Mouse (Mus musculus): Measurements from ENCODE around the gene Acly. TPM values are rescaled to one million over a fixed set of nuclear protein-coding genes. Genes with fewer than 3 reads are reported as not detected.

Acly gene
- total RNA-seq (2018; cell fraction: chromatin; rRNA removed): 100 to 1,000 TPM in 17 of 26 experiments, 10 to 100 TPM in 9; 46.4 to 178 (median 118) TPM
- total RNA-seq (2018; cell fraction: cytosol; rRNA removed): 100 to 1,000 TPM in 7 of 26 experiments, 10 to 100 TPM in 19; 65.0 to 112 (median 90.5) TPM
- total RNA-seq (2018; cell fraction: nucleus; rRNA removed): 100 to 1,000 TPM in 3 of 26 experiments, 10 to 100 TPM in 23; 46.9 to 156 (median 84.4) TPM
- 70.4 to 111 TPM (median 89.5 TPM) in 3 replicates for polyA plus RNA-seq (2018)

- H3K36me3 ChIP-seq (ENCODE audit: inconsistent target): peaks cover 10% of the 10 kb centered on the region; the same call in 1 of the 2 replicates
- peak within 1 kb of the TSS; percentile 91 for H3K4me3 ChIP-seq (ENCODE audit: inconsistent target)
- H3K27ac ChIP-seq: peak within 1 kb of the TSS; percentile 89
- 2% methylated on average over 54 of the region's 54 CpGs for WGBS (ENCODE audit: missing documents)
- peaks cover 46% of the 10 kb centered on the region for H3K79me2 ChIP-seq (ENCODE audit: inconsistent target)
These were observed at the start of gene Acly for GRCm38 (mm10) chr11:100527458-100528374. Gene Acly (minus strand): TSS chr11:100528000.

- Histone ChIP-seq H3K4me3 (ENCODE audit: inconsistent target) (no peak overlapping the region), H3K27ac (no peak overlapping the region), H3K36me3 (ENCODE audit: inconsistent target) (peaks cover 19% of the 10 kb centered on the region), H3K79me2 (ENCODE audit: inconsistent target) (peaks cover 47% of the 10 kb centered on the region; the same call in 1 of the 2 replicates)
- WGBS (ENCODE audit: missing documents): 91% methylated on average over 21 of the region's 21 CpGs
These were observed 48.5 kb upstream of the Acly start for GRCm38 (mm10) chr11:100576256-100576655.

GRCm38 (mm10) chr11:100575484-100575855, 47.7 kb upstream of the Acly start:
- peak overlapping the region; percentile 84 for H3K27ac ChIP-seq
- H3K4me3 ChIP-seq (ENCODE audit: inconsistent target): peak overlapping the region; percentile 73
- peaks cover 42% of the 10 kb centered on the region; the same call in 1 of the 2 replicates for H3K79me2 ChIP-seq (ENCODE audit: inconsistent target)
- WGBS (ENCODE audit: missing documents): 63% methylated on average over 2 of the region's 2 CpGs
- peaks cover 13% of the 10 kb centered on the region for H3K36me3 ChIP-seq (ENCODE audit: inconsistent target)

GRCm38 (mm10) chr11:100574708-100575483, 47.1 kb upstream of the Acly start, which contains the start of gene Cnp:
Gene Cnp (plus strand): TSS chr11:100574904.
- H3K79me2 ChIP-seq (ENCODE audit: inconsistent target): peaks cover 42% of the 10 kb centered on the region; the same call in 1 of the 2 replicates
- peak within 1 kb of the TSS; percentile 73 for H3K4me3 ChIP-seq (ENCODE audit: inconsistent target)
- peak within 1 kb of the TSS; percentile 84 for H3K27ac ChIP-seq
- under 1% methylated on average over 47 of the region's 47 CpGs for WGBS (ENCODE audit: missing documents)
- peaks cover 11% of the 10 kb centered on the region for H3K36me3 ChIP-seq (ENCODE audit: inconsistent target)

- Histone ChIP-seq H3K27ac (peak overlapping the region; percentile 35), H3K36me3 (ENCODE audit: inconsistent target) (peaks cover 5% of the 10 kb centered on the region), H3K79me2 (ENCODE audit: inconsistent target) (peaks cover 41% of the 10 kb centered on the region; the same call in 1 of the 2 replicates), H3K4me3 (ENCODE audit: inconsistent target) (no peak overlapping the region; the same call in 1 of the 2 replicates)
- WGBS (ENCODE audit: missing documents): 54% methylated on average over 3 of the region's 3 CpGs
These were observed 46.4 kb upstream of the Acly start for GRCm38 (mm10) chr11:100574188-100574587.

- H3K27ac ChIP-seq: peak overlapping the region; percentile 70
- H3K79me2 ChIP-seq (ENCODE audit: inconsistent target): peaks cover 12% of the 10 kb centered on the region; the same call in 1 of the 2 replicates
- H3K4me3 ChIP-seq (ENCODE audit: inconsistent target): peak overlapping the region; percentile 21
- H3K36me3 ChIP-seq (ENCODE audit: inconsistent target): no peaks in the 10 kb centered on the region
- 7% methylated on average over 16 of the region's 16 CpGs for WGBS (ENCODE audit: missing documents)
These were observed 43.4 kb upstream of the Acly start for GRCm38 (mm10) chr11:100571202-100571567.

- Histone ChIP-seq H3K79me2 (ENCODE audit: inconsistent target) (peaks cover 6% of the 10 kb centered on the region; the same call in 1 of the 2 replicates), H3K27ac (peak overlapping the region; percentile 70), H3K36me3 (ENCODE audit: inconsistent target) (no peaks in the 10 kb centered on the region), H3K4me3 (ENCODE audit: inconsistent target) (peak overlapping the region; percentile 21; the same call in 1 of the 2 replicates)
- WGBS (ENCODE audit: missing documents): 8% methylated on average over 6 of the region's 8 CpGs
These were observed 42.8 kb upstream of the Acly start for GRCm38 (mm10) chr11:100570430-100571201.

GRCm38 (mm10) chr11:100569789-100570188, 42.0 kb upstream of the Acly start:
- no peaks in the 10 kb centered on the region for H3K36me3 ChIP-seq (ENCODE audit: inconsistent target)
- no peak overlapping the region for H3K27ac ChIP-seq
- H3K4me3 ChIP-seq (ENCODE audit: inconsistent target): no peak overlapping the region
- H3K79me2 ChIP-seq (ENCODE audit: inconsistent target): no peaks in the 10 kb centered on the region
- WGBS (ENCODE audit: missing documents): 65% methylated on average over 9 of the region's 9 CpGs

GRCm38 (mm10) chr11:100568692-100569091, 40.9 kb upstream of the Acly start:
- Histone ChIP-seq H3K79me2 (ENCODE audit: inconsistent target) (no peaks in the 10 kb centered on the region), H3K36me3 (ENCODE audit: inconsistent target) (no peaks in the 10 kb centered on the region), H3K27ac (no peak overlapping the region), H3K4me3 (ENCODE audit: inconsistent target) (no peak overlapping the region)
- WGBS (ENCODE audit: missing documents): 94% methylated on average over 8 of the region's 8 CpGs

- WGBS (ENCODE audit: missing documents): 37% methylated on average over 9 of the region's 9 CpGs
- Histone ChIP-seq H3K27ac (no peak overlapping the region), H3K4me3 (ENCODE audit: inconsistent target) (no peak overlapping the region)
These were observed 40.0 kb upstream of the Acly start for GRCm38 (mm10) chr11:100567815-100568245.

GRCm38 (mm10) chr11:100567229-100567628, 39.4 kb upstream of the Acly start:
- H3K4me3 ChIP-seq (ENCODE audit: inconsistent target): no peak overlapping the region
- no peaks in the 10 kb centered on the region for H3K79me2 ChIP-seq (ENCODE audit: inconsistent target)
- WGBS (ENCODE audit: missing documents): 19% methylated on average over 5 of the region's 5 CpGs
- no peaks in the 10 kb centered on the region for H3K36me3 ChIP-seq (ENCODE audit: inconsistent target)
- no peak overlapping the region for H3K27ac ChIP-seq

More at GRCm38 (mm10) chr11:100567815-100568245, 40.0 kb upstream of the Acly start:
- H3K36me3 ChIP-seq (ENCODE audit: inconsistent target): no peaks in the 10 kb centered on the region
- no peaks in the 10 kb centered on the region for H3K79me2 ChIP-seq (ENCODE audit: inconsistent target)

- no peak overlapping the region for H3K27ac ChIP-seq
- H3K4me3 ChIP-seq (ENCODE audit: inconsistent target): no peak overlapping the region
- WGBS (ENCODE audit: missing documents): 92% methylated on average over 4 of the region's 6 CpGs
- no peaks in the 10 kb centered on the region for H3K79me2 ChIP-seq (ENCODE audit: inconsistent target)
- H3K36me3 ChIP-seq (ENCODE audit: inconsistent target): no peaks in the 10 kb centered on the region
These were observed 36.9 kb upstream of the Acly start for GRCm38 (mm10) chr11:100564703-100565102.

- Histone ChIP-seq H3K36me3 (ENCODE audit: inconsistent target) (no peaks in the 10 kb centered on the region), H3K79me2 (ENCODE audit: inconsistent target) (no peaks in the 10 kb centered on the region), H3K4me3 (ENCODE audit: inconsistent target) (no peak overlapping the region), H3K27ac (no peak overlapping the region)
- 88% methylated on average over 15 of the region's 15 CpGs for WGBS (ENCODE audit: missing documents)
These were observed 36.5 kb upstream of the Acly start for GRCm38 (mm10) chr11:100564297-100564696.

All from macrophage (primary cell).